Mouse (Mus musculus): ENCODE data around the gene Flad1. TPM values are rescaled to one million over a fixed set of nuclear protein-coding genes. Genes with fewer than 3 reads are reported as not detected.

The Flad1 gene
- polyA plus RNA-seq, 1 experiment from 2014 or later: 30.8 TPM

- no peak overlapping the region for H3K4me3 ChIP-seq (ENCODE audit: low read depth, low read length)
- no peaks in the 10 kb centered on the region for H3K9me3 ChIP-seq (ENCODE audit: control insufficient read depth, low read length)
- ATAC-seq (ENCODE audit: low read depth): peak; percentile 82
- no peak overlapping the region for H3K4me2 ChIP-seq (ENCODE audit: low read depth, low read length)
- no peaks in the 10 kb centered on the region for H3K36me3 ChIP-seq (ENCODE audit: control insufficient read depth, insufficient read depth, low read length)
- no peak overlapping the region for H3K9ac ChIP-seq (replicated peaks; ENCODE audit: low read depth, low read length)
- no peaks in the 10 kb centered on the region for H3K27me3 ChIP-seq (ENCODE audit: control insufficient read depth, insufficient read depth, low read length)
- WGBS: 46% methylated on average over 7 of the region's 7 CpGs
- no peaks in the 10 kb centered on the region for H3K4me1 ChIP-seq (ENCODE audit: control insufficient read depth, insufficient read depth, low read length)
- H3K27ac ChIP-seq (ENCODE audit: low read depth, low read length): no peak overlapping the region
Measured at GRCm38 (mm10) chr3:89449541-89449940, 37.9 kb upstream of the Flad1 start.

- Histone ChIP-seq H3K9me3 (ENCODE audit: control insufficient read depth, low read length) (no peaks in the 10 kb centered on the region), H3K4me2 (ENCODE audit: low read depth, low read length) (no peak overlapping the region), H3K36me3 (ENCODE audit: control insufficient read depth, insufficient read depth, low read length) (no peaks in the 10 kb centered on the region), H3K4me3 (ENCODE audit: low read depth, low read length) (no peak overlapping the region), H3K9ac (replicated peaks; ENCODE audit: low read depth, low read length) (0 out of 2 replicates have a peak overlapping the region, but pooled peaks have one; percentile 7), H3K27ac (ENCODE audit: low read depth, low read length) (no peak overlapping the region), H3K4me1 (ENCODE audit: control insufficient read depth, insufficient read depth, low read length) (no peaks in the 10 kb centered on the region), H3K27me3 (ENCODE audit: control insufficient read depth, insufficient read depth, low read length) (no peaks in the 10 kb centered on the region)
- peak; percentile 23; the same call in 1 of the 2 replicates for ATAC-seq (ENCODE audit: low read depth)
- WGBS: 67% methylated on average over 13 of the region's 13 CpGs
Measured at GRCm38 (mm10) chr3:89448720-89449537, 37.3 kb upstream of the Flad1 start.

DNA sequence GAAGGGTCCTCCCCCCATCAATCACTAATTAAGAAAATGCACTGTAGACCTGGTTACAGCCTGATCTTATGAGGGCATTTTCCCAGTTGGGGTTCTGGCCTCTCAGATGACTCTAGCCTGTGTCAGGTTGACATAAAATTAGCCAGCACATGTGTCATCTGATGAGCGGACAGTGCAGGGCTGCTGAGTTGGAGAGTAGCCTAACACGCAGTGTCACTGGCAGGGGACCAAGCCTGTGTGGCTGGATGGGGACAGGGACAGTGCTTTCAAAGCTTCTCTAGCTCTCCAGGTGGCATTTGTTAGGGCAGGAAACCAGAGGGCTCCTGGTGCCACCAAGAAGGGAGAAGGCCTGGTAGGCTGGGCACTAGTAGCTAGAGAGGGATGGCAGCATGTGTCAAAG is 29.0 kb upstream of the Flad1 start:
- Histone ChIP-seq H3K9me3 (ENCODE audit: control insufficient read depth, low read length) (no peaks in the 10 kb centered on the region), H3K9ac (replicated peaks; ENCODE audit: low read depth, low read length) (no peak overlapping the region), H3K4me1 (ENCODE audit: control insufficient read depth, insufficient read depth, low read length) (peaks cover 4% of the 10 kb centered on the region; the same call in 1 of the 2 replicates), H3K4me2 (ENCODE audit: low read depth, low read length) (no peak overlapping the region), H3K27ac (ENCODE audit: low read depth, low read length) (no peak overlapping the region), H3K36me3 (ENCODE audit: control insufficient read depth, insufficient read depth, low read length) (no peaks in the 10 kb centered on the region), H3K27me3 (ENCODE audit: control insufficient read depth, insufficient read depth, low read length) (no peaks in the 10 kb centered on the region), H3K4me3 (ENCODE audit: low read depth, low read length) (no peak overlapping the region)
- 95% methylated on average over 2 of the region's 2 CpGs for WGBS
- no peak for ATAC-seq (ENCODE audit: low read depth)

DNA sequence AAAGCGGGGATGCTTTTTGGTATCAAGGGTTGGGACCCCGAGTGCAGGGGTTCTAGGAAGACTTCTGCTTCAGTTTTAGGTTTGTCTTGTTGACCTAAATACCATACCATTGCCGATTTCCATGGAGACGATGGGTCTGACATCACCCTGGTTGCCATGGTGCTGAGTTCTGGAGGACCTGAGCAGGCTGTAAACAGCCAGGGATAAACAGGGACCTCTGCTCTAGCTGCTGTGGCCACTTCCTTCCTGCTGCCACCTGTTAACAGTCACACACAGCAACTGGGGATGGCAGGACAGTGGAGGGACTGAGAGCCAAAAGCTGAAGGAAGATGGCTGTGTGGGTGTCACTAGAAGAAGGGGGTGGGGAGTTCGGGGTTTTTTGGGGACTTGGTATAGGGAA is 25.6 kb upstream of the Flad1 start:
- WGBS: 20% methylated on average over 5 of the region's 5 CpGs
- no peak overlapping the region for H3K27ac ChIP-seq (ENCODE audit: low read depth, low read length)
- peak overlapping the region; percentile 24; the same call in 1 of the 2 replicates for H3K4me2 ChIP-seq (ENCODE audit: low read depth, low read length)
- H3K4me3 ChIP-seq (ENCODE audit: low read depth, low read length): peak overlapping the region; percentile 16
- no peaks in the 10 kb centered on the region for H3K9me3 ChIP-seq (ENCODE audit: control insufficient read depth, low read length)
- peak; percentile 33; the same call in 1 of the 2 replicates for ATAC-seq (ENCODE audit: low read depth)
- no peak overlapping the region for H3K9ac ChIP-seq (replicated peaks; ENCODE audit: low read depth, low read length)
- no peaks in the 10 kb centered on the region for H3K27me3 ChIP-seq (ENCODE audit: control insufficient read depth, insufficient read depth, low read length)
- peaks cover 16% of the 10 kb centered on the region for H3K36me3 ChIP-seq (ENCODE audit: control insufficient read depth, insufficient read depth, low read length)
- peaks cover 4% of the 10 kb centered on the region; the same call in 1 of the 2 replicates for H3K4me1 ChIP-seq (ENCODE audit: control insufficient read depth, insufficient read depth, low read length)

GRCm38 (mm10) chr3:89436176-89437113 is 24.8 kb upstream of the Flad1 start, which contains the start of gene Pbxip1:
Gene Pbxip1, plus strand, starts transcription at chr3:89436706.
- H3K27me3 ChIP-seq (ENCODE audit: control insufficient read depth, insufficient read depth, low read length): no peaks in the 10 kb centered on the region
- peak within 1 kb of the TSS; percentile 24 for H3K4me2 ChIP-seq (ENCODE audit: low read depth, low read length)
- peaks cover 16% of the 10 kb centered on the region for H3K36me3 ChIP-seq (ENCODE audit: control insufficient read depth, insufficient read depth, low read length)
- no peak within 1 kb of the TSS for H3K27ac ChIP-seq (ENCODE audit: low read depth, low read length)
- no peak within 1 kb of the TSS for H3K9ac ChIP-seq (replicated peaks; ENCODE audit: low read depth, low read length)
- 5% methylated on average over 16 of the region's 16 CpGs for WGBS
- H3K4me3 ChIP-seq (ENCODE audit: low read depth, low read length): peak within 1 kb of the TSS; percentile 16
- ATAC-seq (ENCODE audit: low read depth): 0 out of 2 replicates have a peak, but pooled peaks have one; percentile 41
- peaks cover 7% of the 10 kb centered on the region for H3K4me1 ChIP-seq (ENCODE audit: control insufficient read depth, insufficient read depth, low read length)
- H3K9me3 ChIP-seq (ENCODE audit: control insufficient read depth, low read length): no peaks in the 10 kb centered on the region

DNA sequence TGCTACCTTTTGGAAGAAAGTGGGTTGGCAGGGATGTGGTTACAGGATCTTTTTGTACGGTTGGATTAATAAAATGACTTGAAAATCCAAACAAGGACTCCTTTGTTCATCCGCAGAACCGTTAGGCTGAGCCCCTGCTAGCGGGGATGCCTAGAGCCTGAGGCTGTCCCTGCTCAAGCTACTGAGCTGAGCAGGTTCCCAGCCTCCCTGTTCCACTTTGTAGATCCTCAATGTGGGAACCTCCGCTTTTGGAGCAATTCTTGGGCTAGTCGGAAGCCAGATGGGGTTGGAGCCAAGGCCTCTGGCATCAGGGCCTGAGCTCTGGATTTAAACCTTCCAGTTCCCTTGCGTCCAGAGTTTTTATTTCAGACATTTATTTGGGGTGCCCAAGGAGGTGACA is 23.4 kb upstream of the Flad1 start:
- Histone ChIP-seq H3K36me3 (ENCODE audit: control insufficient read depth, insufficient read depth, low read length) (peaks cover 16% of the 10 kb centered on the region), H3K9ac (replicated peaks; ENCODE audit: low read depth, low read length) (no peak overlapping the region), H3K9me3 (ENCODE audit: control insufficient read depth, low read length) (no peaks in the 10 kb centered on the region), H3K4me2 (ENCODE audit: low read depth, low read length) (no peak overlapping the region), H3K4me3 (ENCODE audit: low read depth, low read length) (no peak overlapping the region), H3K27ac (ENCODE audit: low read depth, low read length) (no peak overlapping the region), H3K4me1 (ENCODE audit: control insufficient read depth, insufficient read depth, low read length) (peaks cover 15% of the 10 kb centered on the region), H3K27me3 (ENCODE audit: control insufficient read depth, insufficient read depth, low read length) (no peaks in the 10 kb centered on the region)
- ATAC-seq (ENCODE audit: low read depth): no peak
- 78% methylated on average over 7 of the region's 7 CpGs for WGBS

GRCm38 (mm10) chr3:89434532-89434931 is 22.9 kb upstream of the Flad1 start:
- no peak overlapping the region for H3K27ac ChIP-seq (ENCODE audit: low read depth, low read length)
- H3K4me2 ChIP-seq (ENCODE audit: low read depth, low read length): no peak overlapping the region

DNA sequence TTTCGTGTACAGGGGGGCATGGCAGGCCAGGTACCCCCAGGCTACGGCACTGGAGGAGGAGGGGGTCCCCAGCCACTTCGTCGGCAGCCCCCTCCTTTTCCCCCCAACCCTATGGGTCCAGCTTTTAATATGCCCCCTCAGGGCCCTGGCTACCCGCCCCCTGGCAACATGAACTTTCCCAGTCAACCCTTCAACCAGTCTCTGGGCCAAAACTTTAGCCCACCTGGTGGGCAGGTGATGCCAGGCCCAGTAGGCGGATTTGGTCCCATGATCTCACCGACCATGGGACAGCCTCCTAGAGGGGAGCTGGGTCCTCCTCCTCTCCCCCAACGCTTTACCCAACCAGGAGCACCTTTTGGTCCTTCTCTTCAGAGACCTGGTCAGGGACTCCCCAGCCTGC is 20.9 kb upstream of the Flad1 start:
- no peaks in the 10 kb centered on the region for H3K9me3 ChIP-seq (ENCODE audit: control insufficient read depth, low read length)
- peaks cover 15% of the 10 kb centered on the region for H3K4me1 ChIP-seq (ENCODE audit: control insufficient read depth, insufficient read depth, low read length)
- no peak overlapping the region for H3K4me2 ChIP-seq (ENCODE audit: low read depth, low read length)
- ATAC-seq (ENCODE audit: low read depth): no peak
- H3K27ac ChIP-seq (ENCODE audit: low read depth, low read length): no peak overlapping the region
- no peaks in the 10 kb centered on the region for H3K27me3 ChIP-seq (ENCODE audit: control insufficient read depth, insufficient read depth, low read length)
- WGBS: 95% methylated on average over 8 of the region's 8 CpGs
- H3K36me3 ChIP-seq (ENCODE audit: control insufficient read depth, insufficient read depth, low read length): peaks cover 17% of the 10 kb centered on the region
- H3K4me3 ChIP-seq (ENCODE audit: low read depth, low read length): no peak overlapping the region
- H3K9ac ChIP-seq (replicated peaks; ENCODE audit: low read depth, low read length): no peak overlapping the region

More at GRCm38 (mm10) chr3:89434532-89434931, 22.9 kb upstream of the Flad1 start:
- Histone ChIP-seq H3K36me3 (ENCODE audit: control insufficient read depth, insufficient read depth, low read length) (peaks cover 16% of the 10 kb centered on the region), H3K9ac (replicated peaks; ENCODE audit: low read depth, low read length) (no peak overlapping the region), H3K4me1 (ENCODE audit: control insufficient read depth, insufficient read depth, low read length) (peaks cover 15% of the 10 kb centered on the region), H3K4me3 (ENCODE audit: low read depth, low read length) (no peak overlapping the region), H3K9me3 (ENCODE audit: control insufficient read depth, low read length) (no peaks in the 10 kb centered on the region), H3K27me3 (ENCODE audit: control insufficient read depth, insufficient read depth, low read length) (no peaks in the 10 kb centered on the region)
- 89% methylated on average over 11 of the region's 11 CpGs for WGBS
- no peak for ATAC-seq (ENCODE audit: low read depth)

Data from neural tube, embryonic 14.5 days (tissue).